Mouse (Mus musculus) lung, adult 18-20 months (tissue): Measurements from ENCODE around the gene Olfr837.
"Not testable (repeated sequence)": the region's sequence is repeated elsewhere in the genome, so short reads cannot be mapped to it uniquely, and the experiment has no call there.

Experiments
- DNase-seq, 2 experiments: peaks; one replicate each; pipeline ENCODE4 v3.0.0; 2022; ENCODE audit warnings: mixed read lengths in 2 of 2

Gene Olfr837

DNA sequence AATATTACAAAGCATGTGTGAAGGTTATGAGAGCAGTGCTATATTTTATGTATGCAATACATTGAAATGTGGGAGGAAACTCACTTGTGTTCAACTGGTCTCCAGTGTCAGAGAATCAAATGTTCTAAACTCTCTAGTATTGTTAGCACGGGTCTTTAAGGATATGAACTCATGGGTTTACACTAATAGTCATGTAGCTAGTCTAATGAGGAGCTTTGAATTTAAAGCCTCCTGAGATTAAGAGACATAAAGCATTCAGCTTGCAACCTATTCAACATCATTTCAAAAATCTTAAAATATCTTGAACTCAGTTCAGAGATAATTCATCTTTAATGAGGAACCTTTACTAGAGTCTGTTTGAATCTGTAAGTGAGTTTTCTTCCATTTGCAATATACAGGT, at the start of gene Olfr837:
Olfr837 (plus strand) TSS at position 301 of the 400 bp plus-strand sequence.
- DNase-seq: no peak

DNA sequence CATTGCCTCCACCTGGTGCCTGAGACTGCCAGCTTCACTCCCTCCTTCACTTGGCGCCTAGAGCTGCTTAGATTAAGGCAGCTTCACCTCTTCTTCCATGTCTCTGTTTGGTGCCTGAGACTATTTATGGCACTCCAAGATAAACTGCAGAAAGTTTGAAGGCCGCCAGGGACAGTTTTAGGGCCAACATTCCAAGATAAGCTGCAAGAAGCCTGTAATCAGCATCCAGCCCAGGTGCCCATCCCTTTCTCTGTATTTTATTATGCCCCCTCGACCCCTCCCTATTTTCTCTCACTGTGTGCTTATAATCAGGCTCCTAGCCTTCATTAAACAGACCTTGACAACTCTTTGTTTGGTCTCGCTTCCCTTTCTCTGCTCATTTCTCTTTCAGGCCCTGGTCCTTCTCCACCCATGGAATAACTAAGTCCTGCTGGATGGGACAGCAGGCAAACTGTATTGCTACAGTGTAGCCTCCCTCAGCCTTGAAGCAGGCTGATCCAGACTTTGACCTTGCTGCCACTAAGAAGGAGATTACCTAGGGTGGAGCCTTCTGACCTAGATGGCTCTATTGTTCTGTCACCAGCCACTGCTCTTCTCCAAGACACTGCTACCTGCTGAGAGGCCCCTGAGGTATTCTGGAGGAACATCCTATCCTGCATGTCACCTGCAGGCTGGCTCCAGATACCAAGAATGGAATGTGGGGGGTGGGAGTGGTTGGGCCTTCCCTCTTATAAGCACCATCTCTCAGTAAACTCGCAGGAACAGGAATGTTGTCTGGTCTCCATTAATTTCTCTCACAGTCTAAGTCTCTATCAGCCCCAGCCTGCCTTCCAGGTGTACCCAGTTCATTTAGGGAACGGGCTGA, 43.0 kb upstream of the Olfr837 start:
- DNase-seq: not testable (repeated sequence)

DNA sequence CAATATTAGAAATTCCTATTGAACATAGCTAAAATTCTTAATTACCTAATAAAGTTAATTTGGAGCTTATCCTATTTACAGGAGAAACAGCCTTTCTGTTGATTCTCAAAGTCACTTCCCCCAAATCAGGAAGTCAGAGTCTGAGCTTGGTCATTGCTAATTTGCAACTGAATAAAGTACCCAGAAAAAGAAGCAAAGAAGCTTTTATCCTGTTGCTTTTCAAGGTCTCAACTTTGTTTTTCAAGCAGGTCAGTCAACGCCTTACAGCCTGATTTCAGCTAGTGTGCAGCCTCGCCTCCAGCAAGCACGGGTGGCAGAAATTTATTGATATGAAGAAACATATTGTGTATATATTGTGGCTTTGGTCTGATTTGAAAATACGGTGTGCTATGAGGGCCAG, 38.8 kb upstream of the Olfr837 start:
- no peak for DNase-seq

DNA sequence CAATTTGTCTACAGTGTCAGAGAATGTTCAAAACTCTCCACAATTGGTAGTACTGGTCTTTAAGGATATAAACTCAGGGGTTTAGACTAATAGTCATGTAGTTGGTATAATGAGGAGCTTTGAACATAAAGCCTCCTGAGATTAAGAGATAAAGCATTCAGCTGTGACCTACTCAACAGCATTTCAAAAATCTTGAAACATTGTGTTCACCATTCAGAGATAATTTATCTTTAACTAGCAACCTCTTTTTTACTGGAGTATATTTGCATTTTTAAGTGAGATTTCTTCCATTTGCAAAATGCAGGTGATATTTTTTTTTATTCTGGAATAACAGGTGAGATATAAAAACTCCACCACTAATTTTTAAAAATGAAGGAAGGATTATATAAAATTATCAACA, 16.0 kb upstream of the Olfr837 start, which contains the start of gene Olfr836:
Olfr836 (plus strand) TSS at position 301 of the 400 bp plus-strand sequence.
- no peak for DNase-seq

DNA sequence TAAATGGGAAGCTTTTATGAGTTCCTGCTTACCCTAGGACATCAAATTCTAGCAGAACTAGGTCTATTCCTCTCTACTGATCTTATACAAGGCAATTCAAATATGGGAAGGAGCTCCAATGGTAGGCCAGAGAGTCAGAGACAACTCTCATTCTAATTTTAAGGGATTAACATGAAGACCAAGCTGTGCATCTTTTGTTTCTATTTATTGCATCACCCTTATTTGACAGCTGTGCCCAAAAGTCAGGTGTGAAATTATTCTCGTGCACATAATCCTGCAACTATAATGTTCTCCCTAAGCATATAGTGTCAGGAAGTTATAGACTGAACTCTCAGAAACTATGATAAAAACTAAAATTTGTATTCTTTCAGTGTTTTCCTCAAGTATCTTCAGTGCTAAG, 41.1 kb downstream of the Olfr837 start, which contains the start of gene Olfr839-ps1:
Olfr839-ps1 (minus strand) TSS at position 101 of the 400 bp plus-strand sequence.
- DNase-seq: no peak
